ENCODE assay signal across 26 mouse cellular contexts in genomic region chr3:52818401-52818800, GRCm38 (mm10).
DNase-seq lines count a peak whose midpoint lies in the region; ATAC-seq lines count a peak whose summit lies in the region.
"Had no signal": no experiment of that assay in that cellular context is flagged by ENCODE, and none has a peak within 500 bp of the region (broad histone marks: within the 10 kb centered on the region; RNA-seq: fewer than 3 reads in every experiment).

No protein-coding gene starts in this region.

- peak; percentile 93 for DNase-seq in heart, adult 11 months
- no peak for DNase-seq in heart, postnatal 10 days
- peak; percentile 13 for DNase-seq in heart, postnatal 25 days (ENCODE audit: low spot score)
- peak; percentile 23 for DNase-seq in NIH3T3 (ENCODE audit: low read depth)
- DNase-seq: B cell, adult 2 months; cerebellum, adult 2 months; cerebellum, postnatal 14 days; kidney, adult 9 months; kidney, postnatal 10 days; layer of hippocampus, adult 9-11 months; midbrain, embryonic 14.5 days; right cerebral cortex, postnatal 25 days; spleen, adult 18-20 months; thymus, postnatal 14 days had no signal

- no peak overlapping the region for H3K4me3 ChIP-seq in heart, embryonic 11.5 days (ENCODE audit: low read depth, low read length)
- no peak overlapping the region for H3K4me3 ChIP-seq in brown adipose tissue, adult 24 weeks (ENCODE audit: insufficient read depth, low read depth, low read length)
- no peak overlapping the region for H3K4me3 ChIP-seq in forebrain, embryonic 13.5 days
- no peak overlapping the region for H3K4me3 ChIP-seq in intestine, embryonic 15.5 days (replicated peaks)
- H3K4me3 ChIP-seq: erythroblast, embryonic 14.5 days; forebrain, embryonic 12.5 days; hindbrain, embryonic 13.5 days; limb, embryonic 13.5 days had no signal

- H3K36me3 ChIP-seq in heart, embryonic 11.5 days (ENCODE audit: control insufficient read depth, insufficient read depth, low read length): no peaks in the 10 kb centered on the region
- H3K36me3 ChIP-seq in forebrain, embryonic 13.5 days (ENCODE audit: poor library complexity, severe bottlenecking): no peaks in the 10 kb centered on the region
- H3K36me3 ChIP-seq in intestine, embryonic 15.5 days: no peaks in the 10 kb centered on the region
- H3K36me3 ChIP-seq: forebrain, embryonic 12.5 days; hindbrain, embryonic 13.5 days; limb, embryonic 13.5 days had no signal

- H3K9me3 ChIP-seq in heart, embryonic 11.5 days (replicated peaks; ENCODE audit: control insufficient read depth, low read length): no peaks in the 10 kb centered on the region
- no peaks in the 10 kb centered on the region for H3K9me3 ChIP-seq in forebrain, embryonic 13.5 days (replicated peaks)
- H3K9me3 ChIP-seq in intestine, embryonic 15.5 days: no peaks in the 10 kb centered on the region
- H3K9me3 ChIP-seq: forebrain, embryonic 12.5 days; hindbrain, embryonic 13.5 days; limb, embryonic 13.5 days had no signal

- H3K9ac ChIP-seq in heart, embryonic 11.5 days (ENCODE audit: low read depth, low read length): no peak overlapping the region
- H3K9ac ChIP-seq in forebrain, embryonic 13.5 days: no peak overlapping the region
- H3K9ac ChIP-seq in intestine, embryonic 15.5 days: no peak overlapping the region
- H3K9ac ChIP-seq: forebrain, embryonic 12.5 days; hindbrain, embryonic 13.5 days; limb, embryonic 13.5 days had no signal

- H3K27ac ChIP-seq in heart, embryonic 11.5 days (ENCODE audit: low read depth, low read length): no peak overlapping the region
- H3K27ac ChIP-seq in brown adipose tissue, adult 24 weeks (replicated peaks; ENCODE audit: low read depth, low read length): peak overlapping the region; percentile 78
- H3K27ac ChIP-seq in forebrain, embryonic 13.5 days: no peak overlapping the region
- no peak overlapping the region for H3K27ac ChIP-seq in intestine, embryonic 15.5 days
- H3K27ac ChIP-seq: forebrain, embryonic 12.5 days; hindbrain, embryonic 13.5 days; limb, embryonic 13.5 days had no signal

- no peaks in the 10 kb centered on the region for H3K4me1 ChIP-seq in heart, embryonic 11.5 days (ENCODE audit: control insufficient read depth, insufficient read depth, low read length)
- H3K4me1 ChIP-seq in brown adipose tissue, adult 24 weeks (ENCODE audit: control insufficient read depth, insufficient read depth, insufficient read length, low read length): peaks cover 3% of the 10 kb centered on the region; the same call in 1 of the 2 replicates
- H3K4me1 ChIP-seq in forebrain, embryonic 13.5 days: peaks cover 11% of the 10 kb centered on the region
- no peaks in the 10 kb centered on the region for H3K4me1 ChIP-seq in intestine, embryonic 15.5 days (replicated peaks)
- H3K4me1 ChIP-seq: limb, embryonic 13.5 days had no signal

- ATAC-seq in heart, embryonic 11.5 days (replicated peaks; ENCODE audit: insufficient number of reproducible peaks, low FRiP score, low TSS enrichment): no peak
- no peak for ATAC-seq in forebrain, embryonic 13.5 days
- no peak for ATAC-seq in intestine, embryonic 15.5 days
- ATAC-seq: intestine, postnatal 0 days; Patski had no signal

- H3K27me3 ChIP-seq in heart, embryonic 11.5 days (ENCODE audit: control insufficient read depth, insufficient read depth, low read length): no peaks in the 10 kb centered on the region
- no peaks in the 10 kb centered on the region for H3K27me3 ChIP-seq in forebrain, embryonic 13.5 days
- H3K27me3 ChIP-seq in intestine, embryonic 15.5 days (replicated peaks): no peaks in the 10 kb centered on the region
- H3K27me3 ChIP-seq: CH12.LX; forebrain, embryonic 12.5 days had no signal

- intact Hi-C loops in heart, postnatal 10 days (cut with DNase I): no loop called here
- intact Hi-C loops in heart, postnatal 25 days (cut with DNase I): no loop called here

- H3K4me2 ChIP-seq in heart, embryonic 11.5 days: no peak overlapping the region
- no peak overlapping the region for H3K4me2 ChIP-seq in forebrain, embryonic 13.5 days
- no peak overlapping the region for H3K4me2 ChIP-seq in intestine, embryonic 15.5 days (replicated peaks)
- H3K4me2 ChIP-seq: forebrain, embryonic 12.5 days; hindbrain, embryonic 13.5 days; limb, embryonic 13.5 days; liver, embryonic 11.5 days had no signal

- 81% methylated on average over 4 of the region's 4 CpGs for WGBS in heart, embryonic 11.5 days (ENCODE audit: insufficient replicate concordance)
- 90% methylated on average over 4 of the region's 4 CpGs for WGBS in forebrain, embryonic 13.5 days
- 74% methylated on average over 4 of the region's 4 CpGs for WGBS in intestine, embryonic 15.5 days

Comparison
In these comparisons a context has a peak if more than half of its experiments do, and no peak if none do; other contexts are left out.
1. DNase-seq: peak in heart, adult 11 months (single experiment), heart, postnatal 25 days (single experiment) and NIH3T3 (single experiment); none in heart, postnatal 10 days (0 of 2).